Mouse (Mus musculus) stomach, embryonic 14.5 days (tissue): Measurements from ENCODE around the gene Dcaf11. TPM values are rescaled to one million over a fixed set of nuclear protein-coding genes. Genes with fewer than 3 reads are reported as not detected.

Experiments used
- ATAC-seq: fragments of 200-750 bp; cut with Nextera tagmentation; 2 replicates; pipeline ENCODE4 v1.8.0; 2017; ENCODE audit warnings: low read depth, moderate TSS enrichment; ENCODE audit not compliant: insufficient number of reproducible peaks, insufficient read depth, low FRiP score
- H3K27ac ChIP-seq: fragments of 300-500 bp; sonication (generic); 2 replicates; pipeline ENCODE4 v1.5.1; 2014; ENCODE audit warnings: mild to moderate bottlenecking, low read length, moderate library complexity, mixed read lengths
- H3K27me3 ChIP-seq: fragments of 300-500 bp; sonication (generic); 2 replicates; pipeline ENCODE4 v1.6.1; 2014; ENCODE audit warnings: low read length, control low read depth, mixed read lengths; ENCODE audit not compliant: control insufficient read depth, insufficient read depth
- H3K36me3 ChIP-seq: fragments of 300-500 bp; sonication (generic); 2 replicates; pipeline ENCODE4 v1.6.1; 2014; ENCODE audit warnings: mild to moderate bottlenecking, control low read depth, low read length, moderate library complexity, mixed read lengths; ENCODE audit not compliant: control insufficient read depth, insufficient read depth
- H3K4me1 ChIP-seq: fragments of 300-500 bp; sonication (generic); 2 replicates; pipeline ENCODE4 v1.6.1; 2014; ENCODE audit warnings: low read length, control low read depth, mixed read lengths; ENCODE audit not compliant: control insufficient read depth, insufficient read depth
- H3K4me2 ChIP-seq: fragments of 300-500 bp; sonication (generic); replicated peaks from 2 replicates; pipeline ENCODE4 v1.6.1; 2014; ENCODE audit warnings: low read depth, low read length, control low read depth
- H3K4me3 ChIP-seq: fragments of 300-500 bp; sonication (generic); 2 replicates; pipeline ENCODE4 v1.5.1; 2014; ENCODE audit warnings: low read depth, low read length, control low read depth
- H3K9ac ChIP-seq: fragments of 300-500 bp; sonication (generic); replicated peaks from 2 replicates; pipeline ENCODE4 v1.6.1; 2014; ENCODE audit warnings: low read depth, mild to moderate bottlenecking, control low read depth, low read length, moderate library complexity, mixed read lengths
- H3K9me3 ChIP-seq: fragments of 300-500 bp; sonication (generic); 2 replicates; pipeline ENCODE4 v1.6.1; 2016; ENCODE audit warnings: low read depth, low read length, control low read depth; ENCODE audit not compliant: control insufficient read depth
- WGBS: fragments of 180-500 bp; shearing (Covaris S2); extraction: QIAGEN DNeasy Blood & Tissue Kit; methylation state at CpG from one replicate; pipeline ENCODE4 v1.1.7; 2014; 5-methylcytosine and 5-hydroxymethylcytosine counted together
- polyA plus RNA-seq: library from polyadenylated mRNA; unstranded; fragments of >200 nt; fragmentation: Nextera tagmentation; extraction: Ambion mirVana; gene quantifications from 2 replicates; pipeline ENCODE4 v1.2.1, GENCODE M21; 2014

The Dcaf11 gene
- polyA plus RNA-seq, 1 experiment from 2014 or later, result 67.6 TPM

DNA sequence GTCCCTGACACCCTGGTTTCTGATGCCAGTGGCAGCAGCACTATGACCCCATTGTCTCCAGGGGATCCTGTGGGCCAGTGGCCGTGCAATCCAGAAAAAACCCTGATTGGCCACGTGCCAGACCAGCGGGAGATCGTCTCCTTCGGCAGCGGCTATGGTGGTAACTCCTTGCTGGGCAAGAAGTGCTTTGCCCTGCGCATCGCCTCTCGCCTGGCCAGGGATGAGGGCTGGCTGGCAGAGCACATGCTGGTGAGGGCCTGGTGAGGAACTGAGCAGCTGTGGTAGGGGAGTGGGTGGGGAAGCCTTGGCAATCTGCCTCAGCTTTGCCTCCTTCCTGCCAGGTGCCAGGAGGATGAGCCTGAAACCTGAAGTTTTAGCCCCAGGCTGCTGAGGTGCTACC lies 15.5 kb upstream of the Dcaf11 start:
- H3K36me3 ChIP-seq, result peaks cover 57% of the 10 kb centered on the region
- H3K9ac ChIP-seq, result no peak overlapping the region
- peaks cover 9% of the 10 kb centered on the region for H3K4me1 ChIP-seq
- H3K27ac ChIP-seq, result no peak overlapping the region
- no peaks in the 10 kb centered on the region for H3K27me3 ChIP-seq
- no peak overlapping the region for H3K4me2 ChIP-seq
- 83% methylated on average over 9 of the region's 9 CpGs for WGBS
- no peak for ATAC-seq
- H3K9me3 ChIP-seq, result no peaks in the 10 kb centered on the region
- H3K4me3 ChIP-seq, result no peak overlapping the region

DNA sequence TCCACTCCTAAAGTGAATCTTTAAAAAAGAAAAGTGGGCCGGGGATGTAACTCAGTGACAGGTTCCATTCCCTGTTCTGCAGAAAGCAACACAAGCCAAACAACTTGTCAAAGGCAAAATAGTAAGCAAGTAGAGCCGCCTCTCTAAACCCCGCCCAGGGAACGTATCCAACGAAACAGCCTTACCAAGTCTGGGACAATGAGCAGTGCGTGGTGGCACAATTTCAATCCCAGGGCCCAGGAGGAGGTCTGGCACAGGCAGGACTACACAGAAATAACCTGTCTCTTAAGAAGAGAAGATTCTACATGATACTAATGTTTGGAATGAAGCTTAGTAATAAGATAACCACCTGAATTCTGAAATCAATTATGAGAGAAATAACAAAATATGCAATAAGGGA lies 9.6 kb upstream of the Dcaf11 start:
- 86% methylated on average over 6 of the region's 6 CpGs for WGBS
- no peak for ATAC-seq
- Histone ChIP-seq H3K4me1 (no peaks in the 10 kb centered on the region), H3K27ac (no peak overlapping the region), H3K9me3 (no peaks in the 10 kb centered on the region), H3K36me3 (peaks cover 37% of the 10 kb centered on the region), H3K4me2 (no peak overlapping the region), H3K27me3 (no peaks in the 10 kb centered on the region), H3K4me3 (no peak overlapping the region), H3K9ac (no peak overlapping the region)

DNA sequence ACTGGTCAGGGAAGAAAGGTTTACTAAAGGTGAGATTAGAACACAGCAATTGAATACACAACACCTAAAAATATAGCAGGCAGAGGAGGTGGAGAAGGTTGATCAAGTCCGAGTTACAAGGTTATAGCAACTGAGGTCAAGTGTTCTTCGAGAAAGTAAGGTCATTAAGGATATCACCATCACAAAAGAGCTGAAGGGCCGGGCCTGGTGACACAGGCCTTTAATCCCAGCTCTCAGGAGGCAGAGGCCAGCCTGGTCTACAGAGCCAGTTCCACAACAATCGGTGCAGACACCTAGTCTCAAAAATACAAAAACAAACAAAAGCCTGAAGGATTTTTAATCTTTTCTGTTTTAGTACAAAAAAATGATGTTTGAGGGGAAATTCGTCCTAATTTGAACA lies 8.5 kb upstream of the Dcaf11 start:
- 69% methylated on average over 5 of the region's 5 CpGs for WGBS
- no peaks in the 10 kb centered on the region for H3K4me1 ChIP-seq
- ATAC-seq, result no peak

GRCm38 (mm10) chr14:55551794-55552193 lies 8.0 kb upstream of the Dcaf11 start:
- WGBS, result 85% methylated on average over 8 of the region's 8 CpGs
- Histone ChIP-seq H3K4me3 (no peak overlapping the region), H3K27ac (no peak overlapping the region), H3K4me1 (0 out of 2 replicates have a peak, but pooled peaks cover 1% of the 10 kb centered on the region), H3K9me3 (no peaks in the 10 kb centered on the region), H3K4me2 (no peak overlapping the region), H3K36me3 (peaks cover 24% of the 10 kb centered on the region), H3K9ac (no peak overlapping the region), H3K27me3 (no peaks in the 10 kb centered on the region)
- no peak for ATAC-seq

More for the DNA sequence above, 8.5 kb upstream of the Dcaf11 start:
- no peak overlapping the region for H3K27ac ChIP-seq
- peaks cover 29% of the 10 kb centered on the region for H3K36me3 ChIP-seq
- no peak overlapping the region for H3K4me3 ChIP-seq
- H3K4me2 ChIP-seq, result no peak overlapping the region
- no peaks in the 10 kb centered on the region for H3K27me3 ChIP-seq
- no peak overlapping the region for H3K9ac ChIP-seq
- no peaks in the 10 kb centered on the region for H3K9me3 ChIP-seq

- no peak overlapping the region for H3K27ac ChIP-seq
- H3K27me3 ChIP-seq, result no peaks in the 10 kb centered on the region
- H3K4me1 ChIP-seq, result peaks cover 8% of the 10 kb centered on the region; the same call in 1 of the 2 replicates
- H3K4me3 ChIP-seq, result no peak overlapping the region
- H3K9ac ChIP-seq, result no peak overlapping the region
- H3K36me3 ChIP-seq, result no peaks in the 10 kb centered on the region
- H3K9me3 ChIP-seq, result no peaks in the 10 kb centered on the region
- ATAC-seq, result no peak
- H3K4me2 ChIP-seq, result no peak overlapping the region
Measured at GRCm38 (mm10) chr14:55554635-55555034, 5.2 kb upstream of the Dcaf11 start.

DNA sequence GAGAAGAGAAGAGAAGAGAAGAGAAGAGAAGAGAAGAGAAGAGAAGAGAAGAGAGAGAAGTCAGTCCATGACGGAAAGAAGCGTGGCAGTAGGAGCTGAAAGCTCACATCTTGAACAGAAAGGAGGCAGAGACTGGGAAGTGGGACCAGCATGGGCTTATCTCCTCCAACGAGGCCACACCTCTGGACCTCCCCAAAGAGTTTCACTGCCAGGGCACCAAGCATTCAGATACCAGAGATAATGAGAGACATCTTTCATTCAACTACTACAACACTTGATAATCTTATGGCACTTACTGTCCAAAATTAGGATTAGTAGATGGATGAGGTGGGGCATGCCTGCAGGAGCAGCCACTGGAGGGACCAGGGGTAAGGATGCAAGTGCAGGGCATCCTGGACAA lies 4.0 kb upstream of the Dcaf11 start:
- no peak for ATAC-seq
- 81% methylated on average over 3 of the region's 3 CpGs for WGBS
- no peak overlapping the region for H3K9ac ChIP-seq
- H3K27ac ChIP-seq, result no peak overlapping the region
- H3K4me3 ChIP-seq, result no peak overlapping the region
- no peaks in the 10 kb centered on the region for H3K36me3 ChIP-seq
- no peak overlapping the region for H3K4me2 ChIP-seq
- no peaks in the 10 kb centered on the region for H3K9me3 ChIP-seq
- peaks cover 8% of the 10 kb centered on the region; the same call in 1 of the 2 replicates for H3K4me1 ChIP-seq
- no peaks in the 10 kb centered on the region for H3K27me3 ChIP-seq

DNA sequence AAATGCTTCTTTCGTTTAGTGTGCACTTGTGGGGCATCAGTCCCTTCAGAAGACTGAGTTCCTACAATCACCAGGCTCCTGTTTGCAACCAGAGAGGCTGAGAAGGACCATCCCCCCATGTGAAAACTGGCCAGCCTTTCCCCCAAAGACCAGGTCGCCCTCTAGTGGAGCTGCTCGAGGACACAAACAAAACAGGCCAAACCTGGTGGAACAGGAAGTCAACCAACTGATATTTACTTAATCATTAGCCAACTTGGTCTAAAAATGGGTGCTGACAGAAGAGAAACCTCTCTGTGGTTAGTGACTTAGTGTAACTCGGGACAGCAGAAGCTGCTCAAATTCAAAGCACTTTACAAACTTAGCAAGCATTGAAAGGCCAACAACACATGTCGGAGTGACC lies 2.8 kb upstream of the Dcaf11 start:
- Histone ChIP-seq H3K27me3 (no peaks in the 10 kb centered on the region), H3K4me3 (no peak overlapping the region), H3K9me3 (no peaks in the 10 kb centered on the region), H3K36me3 (no peaks in the 10 kb centered on the region), H3K9ac (no peak overlapping the region), H3K27ac (peak overlapping the region; percentile 52; the same call in 1 of the 2 replicates), H3K4me1 (peaks cover 18% of the 10 kb centered on the region), H3K4me2 (no peak overlapping the region)
- 19% methylated on average over 5 of the region's 5 CpGs for WGBS
- ATAC-seq, result no peak

DNA sequence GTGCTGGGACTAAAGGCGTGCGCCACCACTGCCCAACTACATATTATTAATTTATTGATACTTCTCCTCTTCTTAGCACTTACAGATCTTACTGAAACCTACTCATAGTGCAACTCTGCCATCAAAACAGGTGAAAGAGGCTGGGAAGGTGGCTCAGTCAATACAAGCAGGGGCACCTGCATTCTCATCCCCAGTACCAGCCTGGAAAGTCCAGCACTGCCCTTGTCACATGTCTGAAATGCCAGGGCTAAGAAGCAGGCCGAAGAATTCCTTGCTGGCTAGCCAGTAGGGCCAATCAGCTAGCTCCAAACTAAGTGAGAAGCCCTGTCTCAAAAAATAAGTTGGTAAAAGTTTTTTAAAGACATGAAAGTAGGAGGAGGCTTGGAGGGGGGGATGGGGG lies 2.2 kb upstream of the Dcaf11 start:
- H3K36me3 ChIP-seq, result no peaks in the 10 kb centered on the region

GRCm38 (mm10) chr14:55558740-55559448 lies 912 bp upstream of the Dcaf11 start:
- peak overlapping the region; percentile 49; the same call in 1 of the 2 replicates for H3K9ac ChIP-seq
- H3K4me2 ChIP-seq, result peak overlapping the region; percentile 78
- H3K4me1 ChIP-seq, result peaks cover 20% of the 10 kb centered on the region
- H3K36me3 ChIP-seq, result peaks cover 4% of the 10 kb centered on the region
- H3K9me3 ChIP-seq, result no peaks in the 10 kb centered on the region
- no peaks in the 10 kb centered on the region for H3K27me3 ChIP-seq
- ATAC-seq, result no peak
- H3K27ac ChIP-seq, result peak overlapping the region; percentile 99
- 59% methylated on average over 6 of the region's 6 CpGs for WGBS
- H3K4me3 ChIP-seq, result peak overlapping the region; percentile 70

More for the DNA sequence above, 2.2 kb upstream of the Dcaf11 start:
- peak overlapping the region; percentile 52; the same call in 1 of the 2 replicates for H3K27ac ChIP-seq
- peaks cover 20% of the 10 kb centered on the region for H3K4me1 ChIP-seq
- whole genome bisulfite sequencing, result 86% methylated on average over 3 of the region's 3 CpGs
- no peak overlapping the region for H3K9ac ChIP-seq
- H3K9me3 ChIP-seq, result no peaks in the 10 kb centered on the region
- no peaks in the 10 kb centered on the region for H3K27me3 ChIP-seq
- no peak for ATAC-seq
- H3K4me3 ChIP-seq, result no peak overlapping the region
- no peak overlapping the region for H3K4me2 ChIP-seq
